Mouse (Mus musculus): ENCODE data around the gene Kif2c. TPM values are rescaled to one million over a fixed set of nuclear protein-coding genes. Genes with fewer than 3 reads are reported as not detected.

Kif2c gene
- total RNA-seq (2021) = 10 to 100 TPM; 17.7 to 19.7 TPM

DNA sequence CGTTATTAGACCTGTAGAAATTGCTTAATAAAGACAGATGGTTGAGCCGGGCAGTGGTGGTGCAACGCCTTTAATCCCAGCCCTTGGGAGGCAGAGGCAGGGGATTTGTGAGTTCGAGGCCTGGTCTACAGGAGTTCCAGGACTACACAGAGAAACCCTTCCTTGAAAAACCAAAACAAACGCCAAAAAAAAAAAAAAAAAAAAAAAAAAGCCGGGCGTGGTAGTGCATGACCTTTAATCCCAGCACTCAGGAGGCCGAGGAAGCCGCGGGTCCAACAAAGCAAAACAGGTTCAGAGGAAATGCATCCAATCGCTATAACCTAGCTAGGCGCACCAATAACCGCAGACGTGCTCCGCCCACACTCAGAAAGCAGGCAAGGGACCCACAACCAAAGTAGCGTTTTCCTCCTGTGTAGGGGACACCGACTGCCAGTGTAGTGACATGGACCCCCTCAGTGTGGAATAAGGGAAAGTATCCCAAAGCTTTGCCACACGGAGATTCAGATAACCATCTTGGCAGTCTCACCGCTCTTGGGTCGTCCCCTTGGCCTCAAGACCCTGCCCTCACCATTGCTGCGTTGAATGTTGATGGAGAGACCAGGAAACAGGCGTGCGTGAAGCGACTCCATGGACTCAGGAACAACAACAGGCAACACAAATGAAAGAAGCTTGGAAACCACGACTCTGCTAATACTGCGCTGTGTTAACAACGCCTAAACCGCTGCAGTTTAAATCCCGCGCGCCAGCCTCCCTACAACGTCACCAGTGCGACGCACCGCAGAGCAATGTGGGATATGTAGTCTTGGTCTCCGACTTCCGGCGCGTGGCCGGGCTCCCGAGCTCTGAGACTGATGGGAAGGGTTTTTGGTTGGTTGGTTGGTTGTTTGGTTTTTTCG, at the start of gene Kif2c:
Gene Kif2c (minus strand): TSS at position 777 of the 896 bp plus-strand sequence.
- DNase-seq = peak; percentile 93

DNA sequence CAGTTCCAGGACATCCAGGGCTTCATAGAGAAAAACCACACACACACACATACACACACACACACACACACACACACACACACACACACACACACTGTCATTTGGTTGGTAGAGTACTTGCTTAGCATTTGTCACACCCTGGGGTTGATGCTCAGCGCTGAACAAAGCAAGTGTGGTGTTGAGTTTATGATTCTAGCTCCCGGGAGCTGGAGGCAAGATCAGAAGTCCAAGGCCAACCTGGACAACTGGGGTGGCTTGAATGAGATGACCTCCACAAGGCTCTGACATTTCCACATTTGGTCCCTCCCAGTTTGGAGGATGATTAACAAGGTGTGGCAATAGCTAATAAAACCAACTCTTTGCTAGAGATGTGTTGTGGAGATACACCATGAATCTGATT, 48.8 kb upstream of the Kif2c start:
- DNase-seq = no peak

DNA sequence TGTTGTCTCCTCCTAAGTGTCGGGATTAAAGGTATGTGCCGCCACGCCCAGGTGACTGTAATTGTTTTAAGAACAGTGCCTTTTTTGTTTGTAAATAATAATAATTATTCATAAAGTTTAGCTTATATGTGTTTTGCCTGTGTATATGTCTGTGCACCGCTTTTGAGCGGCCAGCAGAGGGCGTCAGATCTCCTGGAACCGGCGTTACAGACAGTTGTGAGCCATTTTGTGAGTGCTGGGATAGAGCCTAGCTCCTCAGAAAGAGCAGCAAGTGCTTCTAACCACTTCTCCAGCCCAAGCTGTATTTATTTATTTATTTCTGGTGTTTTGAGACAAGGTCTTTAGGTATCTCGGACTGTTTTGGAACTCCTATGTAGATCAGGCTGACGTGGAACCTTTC, 47.9 kb upstream of the Kif2c start:
- no peak for DNase-seq

DNA sequence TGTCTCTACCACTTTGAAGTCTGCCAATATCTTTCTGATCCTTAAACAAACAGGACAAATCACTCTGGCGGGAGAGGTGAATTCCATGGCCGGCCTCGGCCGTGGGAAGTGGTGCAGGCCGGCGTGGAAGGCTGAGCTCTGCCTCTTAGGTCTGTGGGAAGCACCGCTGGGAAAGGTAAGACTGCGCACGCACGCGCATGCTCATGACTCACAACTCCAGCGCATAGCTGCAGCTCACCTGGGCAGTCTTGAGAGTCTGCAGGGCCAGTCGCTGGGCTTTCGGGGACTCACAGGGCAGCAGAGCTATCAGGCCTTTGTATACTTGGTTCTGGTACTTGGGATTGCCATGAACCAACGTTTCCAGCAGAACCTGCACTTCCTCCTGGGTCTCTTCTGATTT, 47.2 kb upstream of the Kif2c start:
- DNase-seq = no peak

DNA sequence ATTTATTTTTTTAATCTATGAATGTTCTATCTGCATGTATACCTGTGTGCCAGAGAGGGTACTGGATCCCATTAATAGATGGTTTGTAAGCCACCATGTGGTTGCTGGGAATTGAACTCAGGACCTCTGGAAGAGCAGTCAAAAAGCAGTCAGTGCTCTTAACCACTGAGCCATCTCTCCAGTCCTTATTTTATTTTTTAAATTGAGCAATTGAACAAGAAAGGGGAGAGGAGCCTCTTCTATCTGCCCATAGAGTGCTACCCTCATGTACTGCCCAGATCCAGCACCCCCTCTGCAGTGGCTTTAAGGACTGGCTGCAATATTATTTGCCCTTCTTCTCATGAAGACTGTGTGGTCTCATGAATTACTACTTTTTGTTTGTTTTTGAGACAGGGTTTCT, 42.8 kb upstream of the Kif2c start:
- no peak for DNase-seq

DNA sequence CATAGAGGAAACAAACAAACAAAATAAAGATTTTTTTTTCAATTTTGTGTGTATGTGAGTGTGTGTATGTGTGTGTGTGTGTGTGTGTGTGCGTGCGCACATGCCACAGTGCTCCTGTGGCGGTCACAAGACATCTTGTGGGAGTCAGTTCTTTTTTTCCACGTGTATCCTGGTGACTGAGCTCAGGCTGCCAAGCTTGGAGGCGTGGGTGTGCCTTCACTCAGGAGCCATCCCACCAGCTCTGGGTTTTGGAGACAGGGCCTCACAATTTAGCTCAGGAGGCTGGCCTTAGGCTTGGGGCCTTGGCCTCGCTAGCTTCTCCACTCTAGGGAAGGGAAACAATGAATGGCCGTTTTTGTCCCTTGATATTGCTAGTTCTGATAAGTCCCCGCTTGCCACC, 41.7 kb upstream of the Kif2c start:
- no peak for DNase-seq

DNA sequence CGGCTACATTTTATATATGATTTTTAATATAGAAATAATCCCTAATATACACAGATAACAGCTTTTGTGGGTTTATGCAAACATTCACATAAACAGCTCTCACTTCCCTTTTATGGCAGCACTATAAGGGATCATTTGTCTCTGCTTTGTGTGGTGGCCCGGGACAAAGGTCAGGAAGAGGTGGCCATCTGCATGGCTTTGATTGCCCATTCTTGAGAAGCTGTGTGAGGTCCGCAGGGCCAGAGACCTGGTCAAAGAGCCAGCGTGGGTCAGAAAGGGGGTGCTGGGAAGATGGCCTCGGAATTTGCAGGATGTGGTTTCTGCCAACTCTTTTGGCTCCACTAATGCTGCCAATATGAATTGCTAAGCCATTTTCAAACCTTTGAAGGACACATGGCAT, 40.6 kb upstream of the Kif2c start:
- no peak for DNase-seq

DNA sequence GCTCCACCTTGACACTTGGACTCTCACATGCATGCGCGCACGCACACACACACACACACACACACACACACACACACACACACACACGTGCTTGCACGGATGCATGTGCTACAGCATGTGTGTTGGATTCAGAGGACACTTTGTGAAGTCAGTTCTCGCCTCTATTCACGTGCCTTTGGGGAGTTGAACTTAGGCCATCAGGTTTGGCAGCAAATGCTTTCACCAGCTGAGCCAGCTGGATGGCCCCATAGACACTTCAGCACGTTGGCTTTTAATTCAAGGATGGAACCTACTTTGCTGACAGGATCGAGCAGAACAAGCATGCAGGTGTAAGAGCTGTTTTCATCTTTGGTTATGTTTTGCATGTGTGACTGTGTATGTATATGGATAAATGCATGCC, 39.4 kb upstream of the Kif2c start:
- DNase-seq = no peak

DNA sequence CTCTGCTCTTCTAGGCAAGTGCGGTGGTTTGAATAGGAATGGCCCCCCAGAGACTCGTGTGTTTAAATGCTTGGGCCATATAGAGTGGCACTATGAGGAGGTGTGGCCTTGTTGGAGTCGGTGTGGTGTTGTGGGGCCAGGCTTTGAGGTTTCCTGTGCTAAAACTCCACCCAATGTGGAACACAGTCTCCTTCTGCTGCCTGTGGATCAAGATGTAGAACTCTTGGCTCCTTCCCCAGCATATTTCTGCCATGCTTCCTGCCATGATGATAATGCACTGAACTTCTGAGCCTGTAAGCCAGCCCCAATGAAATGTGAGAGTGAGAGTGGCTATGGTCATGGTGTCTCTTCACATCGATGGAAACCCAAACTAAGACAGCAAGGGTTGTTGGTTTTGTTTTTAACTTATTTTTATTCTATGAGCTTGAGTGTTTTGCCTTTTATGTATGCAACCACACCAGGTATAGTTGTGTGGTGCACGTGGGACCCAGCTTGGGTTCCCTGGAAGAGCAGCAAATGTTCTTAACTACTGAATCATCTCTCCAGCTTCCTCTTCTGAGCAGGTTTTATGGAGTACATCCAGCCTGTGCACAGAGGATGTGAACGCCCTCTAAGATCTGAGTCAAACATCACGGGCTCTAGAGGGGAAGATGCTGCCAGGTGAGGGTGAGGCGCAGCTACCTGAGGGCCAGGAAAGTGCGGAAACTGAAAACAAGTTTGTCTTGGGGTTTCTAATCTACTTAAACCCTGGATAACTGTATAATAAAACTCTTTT, 38.5 kb upstream of the Kif2c start:
- no peak for DNase-seq

DNA sequence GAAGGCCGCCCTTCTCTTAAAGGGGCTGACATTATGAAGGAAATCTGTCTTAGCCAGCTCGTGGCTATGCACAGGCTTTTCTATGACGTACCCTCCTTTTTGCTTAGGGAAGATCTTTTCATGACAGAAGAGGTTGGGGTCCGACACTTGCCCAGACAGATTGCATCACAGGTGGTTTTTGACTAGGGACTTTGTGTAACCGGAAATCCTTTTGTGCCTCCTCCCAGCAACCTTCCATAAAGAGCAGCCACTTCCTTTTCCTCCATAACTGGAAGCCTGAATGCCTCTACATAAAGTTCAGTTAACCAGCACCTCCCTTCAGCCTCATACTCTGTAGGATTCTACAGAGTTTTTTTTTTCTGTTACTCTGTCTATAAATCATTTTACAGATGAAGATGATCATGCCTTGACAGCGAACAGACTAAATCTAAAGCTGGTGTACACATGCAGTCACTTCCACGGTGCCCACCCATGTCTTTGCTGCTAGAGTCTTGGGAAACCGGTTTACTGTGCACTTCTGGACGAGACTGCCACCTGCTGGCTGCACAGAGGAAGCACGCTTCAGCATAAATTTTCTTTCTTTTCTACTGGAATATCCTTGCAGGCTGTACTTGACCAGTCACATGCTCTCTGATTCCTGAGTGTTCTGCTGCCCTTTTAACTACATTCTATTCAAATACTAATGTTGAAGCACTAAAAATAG, 36.2 kb upstream of the Kif2c start:
- peak; percentile 67 for DNase-seq

DNA sequence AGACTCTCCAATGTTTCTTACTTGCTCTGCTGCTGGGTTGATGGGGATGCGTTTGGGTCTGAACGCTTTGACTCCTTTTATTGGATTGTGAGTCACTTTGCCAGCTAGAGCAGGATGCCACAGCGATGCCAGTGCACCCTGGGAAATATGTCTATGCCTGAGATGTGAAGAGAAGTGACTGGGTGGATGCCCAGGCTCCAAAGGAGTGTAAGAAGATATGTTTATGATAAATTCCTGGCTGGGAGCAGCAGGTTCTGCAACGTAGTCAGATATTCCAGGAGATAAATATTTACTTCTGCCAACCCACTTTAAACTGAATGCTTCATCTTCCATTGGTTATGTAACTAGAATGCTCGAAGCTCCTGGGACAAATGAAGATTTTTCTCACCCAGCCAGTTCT, 34.6 kb upstream of the Kif2c start:
- DNase-seq = no peak

DNA sequence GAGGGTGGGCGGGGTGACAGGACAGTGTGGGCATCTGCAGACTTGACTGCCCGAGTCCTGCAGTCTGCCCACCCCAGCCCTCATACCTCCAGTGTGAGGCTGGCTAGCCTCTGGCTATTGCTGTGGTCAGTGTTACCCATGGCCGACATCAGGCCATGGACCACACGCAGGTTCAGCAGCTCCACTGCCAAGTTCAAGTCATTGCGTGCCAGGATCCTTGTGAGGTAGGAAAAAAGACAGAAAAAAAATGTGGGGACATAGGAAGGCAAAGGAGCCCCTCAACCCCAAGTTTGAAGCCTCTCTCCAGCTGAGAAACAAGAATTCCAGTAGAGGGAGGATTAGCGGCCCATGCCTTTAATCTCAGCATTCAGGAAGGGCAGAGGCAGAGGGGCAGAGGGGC, 31.8 kb upstream of the Kif2c start:
- DNase-seq = no peak

DNA sequence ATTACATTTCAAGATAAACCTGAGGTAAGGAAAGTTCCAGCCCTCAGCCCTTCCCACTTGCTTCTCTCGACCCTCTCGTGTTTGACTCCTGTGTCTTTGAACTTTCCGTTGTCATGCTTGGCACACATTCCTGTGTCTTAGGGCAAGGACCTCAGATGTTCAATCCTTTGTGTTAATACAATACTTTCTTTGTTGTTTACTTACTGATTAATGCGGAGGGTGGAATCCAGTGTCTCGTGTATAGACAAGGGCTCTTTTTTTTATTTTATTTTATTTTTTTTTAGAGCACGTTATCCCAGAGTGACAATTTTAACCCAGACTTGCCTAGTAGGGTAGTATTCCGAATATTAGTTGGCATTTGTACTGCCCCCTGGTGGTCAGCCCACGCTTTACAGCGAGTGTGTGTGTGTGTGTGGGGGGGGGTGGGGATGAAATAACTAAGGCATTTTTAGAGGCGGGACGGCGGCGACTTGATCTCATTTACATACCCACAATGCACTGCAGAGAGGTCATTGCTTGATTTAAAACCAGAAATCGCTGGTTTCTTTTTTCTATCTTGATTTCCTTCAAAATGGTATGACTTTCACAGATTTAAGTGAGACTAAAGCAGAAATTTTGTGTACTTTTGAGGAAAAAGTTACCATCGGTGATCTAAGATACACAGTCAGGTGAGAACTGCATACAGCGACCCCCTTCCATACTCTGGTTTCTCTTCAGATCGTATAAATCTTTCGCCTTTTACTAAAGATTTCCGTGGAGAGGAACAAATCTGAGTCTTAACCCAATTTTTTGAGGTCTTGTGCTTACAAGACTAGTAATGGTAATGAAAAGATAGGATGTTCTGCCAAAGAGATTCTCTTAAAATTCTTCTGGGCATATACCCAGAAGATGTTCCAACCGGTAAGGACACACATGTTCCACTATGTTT, 28.0 kb upstream of the Kif2c start:
- peak; percentile 90 for DNase-seq

DNA sequence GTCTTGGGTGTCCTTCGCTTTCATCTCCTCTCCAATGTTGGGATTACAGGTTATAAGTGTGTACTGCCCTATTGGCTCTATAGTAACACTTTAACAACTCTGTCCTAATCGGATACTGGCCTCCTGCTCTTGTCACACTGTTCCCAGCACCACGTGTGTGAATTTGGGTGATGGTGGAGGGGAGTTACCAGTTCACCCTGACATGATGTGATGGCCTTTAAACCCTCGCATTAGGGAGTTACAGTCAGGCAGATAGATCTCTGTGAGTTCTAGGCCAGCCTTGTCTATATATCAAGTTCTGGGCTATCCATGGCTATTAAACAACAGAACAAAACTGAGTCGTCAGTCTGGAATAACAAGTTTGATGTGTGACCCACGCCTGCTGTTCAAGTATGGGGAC, 27.2 kb upstream of the Kif2c start:
- DNase-seq = no peak

DNA sequence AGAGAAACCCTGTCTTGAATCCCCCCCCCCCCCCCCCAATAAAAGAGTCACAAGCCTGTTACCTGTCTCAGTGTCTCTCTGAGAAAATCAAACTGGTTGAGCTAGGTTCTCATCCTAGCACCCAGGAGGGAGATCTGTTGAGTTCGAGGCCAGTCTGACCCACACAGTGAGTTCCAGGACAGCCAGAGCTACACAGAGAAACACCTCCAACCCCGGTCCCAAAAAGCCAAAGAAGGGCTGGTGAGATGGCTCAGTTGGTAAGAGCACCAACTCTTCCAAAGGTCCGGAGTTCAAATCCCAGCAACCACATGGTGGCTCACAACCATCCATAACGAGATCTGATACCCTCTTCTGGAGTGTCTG, 20.5 kb upstream of the Kif2c start:
- no peak for DNase-seq

DNA sequence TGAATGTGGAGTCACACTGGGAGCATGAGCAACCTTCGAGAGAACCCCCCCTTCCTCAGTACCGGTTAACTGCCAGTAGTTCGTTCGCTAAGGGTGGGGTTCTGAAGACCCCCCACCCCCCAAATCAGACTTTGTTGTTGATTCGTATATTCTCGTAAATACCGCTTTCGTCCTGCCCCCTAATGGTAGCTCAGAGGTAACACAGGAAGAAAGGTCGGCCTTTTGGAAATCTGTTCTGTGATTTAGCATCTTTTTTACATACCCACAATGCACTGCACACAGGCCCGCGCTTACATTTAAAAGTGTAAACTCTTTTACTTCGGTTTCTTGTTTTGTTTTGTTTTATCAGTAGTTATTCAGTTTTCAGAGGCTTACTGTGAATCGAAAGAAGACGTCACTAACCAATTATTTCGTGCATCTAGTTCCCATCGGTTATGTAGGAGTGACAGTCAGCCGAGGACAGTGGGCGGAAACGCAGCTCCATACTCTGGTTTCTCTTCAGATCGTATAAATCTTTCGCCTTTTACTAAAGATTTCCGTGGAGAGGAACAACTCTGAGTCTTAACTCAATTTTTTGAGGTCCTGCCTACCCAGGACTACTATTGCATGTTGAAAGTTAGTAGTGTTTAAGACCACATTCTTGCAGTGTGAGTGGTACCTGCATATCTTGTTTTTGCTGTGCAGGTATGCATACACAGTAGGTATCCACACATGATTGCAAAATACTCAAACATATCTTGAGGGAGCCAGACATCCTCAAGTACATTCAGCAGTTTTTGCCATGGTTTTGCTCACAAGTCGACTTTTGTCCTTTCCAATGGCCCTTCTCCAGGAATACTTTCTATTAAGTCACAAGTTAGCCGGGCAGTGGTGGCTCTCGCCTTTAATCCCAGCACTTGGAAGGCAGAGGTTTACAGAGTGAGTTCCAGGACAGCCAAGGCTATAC, 19.9 kb upstream of the Kif2c start:
- DNase-seq = peak; percentile 54

DNA sequence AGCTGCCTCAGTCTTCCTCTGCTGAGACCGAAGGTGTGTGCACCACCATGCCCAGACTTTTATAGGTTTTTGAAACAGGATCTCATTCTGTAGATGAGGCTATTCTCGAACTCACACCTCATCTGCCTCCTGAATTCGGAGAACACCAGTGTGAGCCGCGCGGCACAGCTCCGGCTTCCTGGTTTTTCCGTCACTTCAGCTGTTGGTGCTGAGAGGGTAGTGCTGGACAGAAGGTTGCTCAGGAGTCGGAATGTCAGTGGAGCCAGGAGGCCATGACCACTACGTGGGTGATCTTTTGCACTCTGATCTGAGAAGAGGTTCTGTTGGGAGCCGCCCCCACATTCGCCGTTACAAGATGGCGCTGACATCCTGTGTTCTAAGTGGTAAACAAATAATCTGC, 9.4 kb upstream of the Kif2c start:
- DNase-seq = no peak

DNA sequence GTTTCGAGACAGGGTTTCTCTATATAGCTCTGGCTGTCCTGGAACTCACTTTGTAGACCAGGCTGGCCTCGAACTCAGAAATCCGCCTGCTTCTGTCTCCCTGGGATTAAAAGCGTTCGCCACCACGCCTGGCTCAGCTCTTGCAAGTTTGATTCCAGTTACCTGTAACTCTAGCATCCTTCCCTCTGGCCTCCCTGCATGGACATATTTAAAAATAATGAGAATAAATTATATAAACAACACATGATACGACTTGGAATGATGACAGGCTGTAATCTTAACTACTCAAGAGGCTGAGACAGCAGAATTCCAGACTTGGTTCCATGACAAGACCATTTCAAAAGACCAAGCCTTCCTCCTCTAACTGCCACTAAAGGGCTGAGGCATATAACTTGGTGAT, 8.2 kb upstream of the Kif2c start:
- DNase-seq = no peak

DNA sequence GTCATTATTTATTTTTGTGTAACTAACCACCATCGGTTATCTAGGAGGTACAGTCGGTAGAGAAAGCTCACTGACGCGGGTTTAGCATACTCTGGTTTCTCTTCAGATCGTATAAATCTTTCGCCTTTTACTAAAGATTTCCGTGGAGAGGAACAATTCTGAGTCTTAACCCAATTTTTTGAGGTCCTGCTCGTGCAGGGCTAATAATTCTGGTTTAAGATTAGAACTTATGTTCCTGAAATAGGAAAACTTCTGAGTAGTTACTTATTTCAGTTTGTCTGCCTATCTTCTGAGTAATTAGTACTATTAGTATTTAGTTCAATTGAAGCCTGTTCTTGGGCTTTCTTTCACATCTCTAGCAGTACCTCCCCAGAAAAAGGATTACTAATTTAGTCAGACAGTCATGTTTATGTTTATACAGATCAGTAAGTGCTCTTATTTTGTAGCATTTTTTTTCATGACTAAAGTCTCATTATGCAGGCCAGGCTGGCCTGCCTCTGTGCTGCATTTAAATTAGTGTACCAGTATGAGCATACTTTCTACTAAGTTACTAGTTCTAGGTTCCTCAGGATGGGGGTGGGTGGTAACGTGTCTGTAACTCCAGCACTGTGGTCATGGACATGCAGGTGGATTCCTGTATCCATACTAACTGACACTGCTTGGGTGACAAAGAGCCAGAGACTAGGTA, 7.6 kb upstream of the Kif2c start:
- peak; percentile 35 for DNase-seq

DNA sequence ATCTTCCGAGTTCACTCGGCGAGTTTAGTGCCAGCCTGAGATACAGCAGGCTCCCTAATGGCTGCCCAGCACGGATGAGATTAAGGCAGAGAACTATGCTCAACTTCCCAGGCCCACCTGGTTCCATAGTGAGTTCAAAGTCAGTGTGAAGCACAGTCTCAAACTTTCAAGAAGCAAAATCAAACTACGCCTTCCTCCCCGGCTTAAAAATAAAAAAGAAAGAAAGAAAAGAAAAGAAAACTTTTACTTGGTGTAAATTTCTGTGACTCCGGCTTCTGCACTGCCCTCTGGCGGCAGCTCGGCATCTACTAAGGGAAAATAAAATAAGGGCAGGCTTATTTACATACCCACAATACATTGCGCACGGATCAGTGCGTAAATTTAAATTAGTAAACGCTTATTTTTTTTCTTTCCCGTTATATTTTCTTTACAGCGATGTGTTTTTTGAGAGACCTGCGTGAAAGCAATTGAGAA, 7.0 kb upstream of the Kif2c start:
- peak; percentile 90 for DNase-seq

Data from heart, postnatal 4 days (tissue).